Mouse (Mus musculus) layer of hippocampus, adult 9-11 months (tissue): Measurements from ENCODE around the gene Tbc1d10a.

ENCODE experiments used
- DNase-seq: peaks from one replicate; pipeline ENCODE4 v3.0.0; 2022

Tbc1d10a gene

GRCm38 (mm10) chr11:4186486-4187317 is at the start of gene Tbc1d10a:
Tbc1d10a (plus strand) TSS chr11:4186789.
- DNase-seq = peak; percentile 99

- no peak for DNase-seq
Observed at GRCm38 (mm10) chr11:4138964-4139363, 47.6 kb upstream of the Tbc1d10a start.

GRCm38 (mm10) chr11:4141505-4141904 is 45.1 kb upstream of the Tbc1d10a start:
- no peak for DNase-seq

- DNase-seq = no peak
Observed at GRCm38 (mm10) chr11:4142352-4142751, 44.2 kb upstream of the Tbc1d10a start.

- DNase-seq = no peak
Observed at GRCm38 (mm10) chr11:4143281-4144062, 43.1 kb upstream of the Tbc1d10a start.

- DNase-seq = no peak
Observed at GRCm38 (mm10) chr11:4146381-4146780, 40.2 kb upstream of the Tbc1d10a start.

- no peak for DNase-seq
Observed at GRCm38 (mm10) chr11:4147098-4147497, 39.5 kb upstream of the Tbc1d10a start.

GRCm38 (mm10) chr11:4148120-4148519 is 38.5 kb upstream of the Tbc1d10a start:
- DNase-seq = no peak

GRCm38 (mm10) chr11:4148536-4149156 is 37.9 kb upstream of the Tbc1d10a start:
- no peak for DNase-seq

GRCm38 (mm10) chr11:4149886-4150285 is 36.7 kb upstream of the Tbc1d10a start:
- no peak for DNase-seq

GRCm38 (mm10) chr11:4153694-4154093 is 32.9 kb upstream of the Tbc1d10a start:
- no peak for DNase-seq

GRCm38 (mm10) chr11:4155641-4156040 is 30.9 kb upstream of the Tbc1d10a start:
- DNase-seq = peak; percentile 38

GRCm38 (mm10) chr11:4158676-4159075 is 27.9 kb upstream of the Tbc1d10a start:
- no peak for DNase-seq

GRCm38 (mm10) chr11:4159808-4160708 is 26.5 kb upstream of the Tbc1d10a start, which contains the start of the genes Ccdc157 and Sf3a1:
Ccdc157 (minus strand) TSS chr11:4160293.
Sf3a1 (plus strand) TSS chr11:4160350.
- peak; percentile 93 for DNase-seq

GRCm38 (mm10) chr11:4160758-4161480 is 25.7 kb upstream of the Tbc1d10a start:
- no peak for DNase-seq

GRCm38 (mm10) chr11:4164701-4165100 is 21.9 kb upstream of the Tbc1d10a start:
- no peak for DNase-seq

GRCm38 (mm10) chr11:4166467-4167090 is 20.0 kb upstream of the Tbc1d10a start:
- DNase-seq = no peak

- peak; percentile 72 for DNase-seq
Observed at GRCm38 (mm10) chr11:4174586-4174985, 12.0 kb upstream of the Tbc1d10a start.

- no peak for DNase-seq
Observed at GRCm38 (mm10) chr11:4177716-4178115, 8.9 kb upstream of the Tbc1d10a start.

GRCm38 (mm10) chr11:4182061-4182460 is 4.5 kb upstream of the Tbc1d10a start:
- DNase-seq = peak; percentile 38

GRCm38 (mm10) chr11:4183511-4183910 is 3.1 kb upstream of the Tbc1d10a start:
- no peak for DNase-seq
